Mouse (Mus musculus) cortical plate, adult 2 months (tissue): ENCODE results near the gene Tlr9.

Source experiments
- CTCF ChIP-seq: fragments of 200-500 bp; IDR thresholded peaks from 2 replicates; pipeline ENCODE4 v1.5.1; 2011; ENCODE audit warnings: mild to moderate bottlenecking, control low read depth, low read length; ENCODE audit not compliant: insufficient read depth; ENCODE audit errors: extremely low read depth
- POLR2A ChIP-seq: fragments of 200-500 bp; IDR thresholded peaks from 2 replicates; pipeline ENCODE4 v1.6.1; 2011; ENCODE audit warnings: mild to moderate bottlenecking, low read length, control low read depth; ENCODE audit not compliant: insufficient read depth; ENCODE audit errors: extremely low read depth

DNA sequence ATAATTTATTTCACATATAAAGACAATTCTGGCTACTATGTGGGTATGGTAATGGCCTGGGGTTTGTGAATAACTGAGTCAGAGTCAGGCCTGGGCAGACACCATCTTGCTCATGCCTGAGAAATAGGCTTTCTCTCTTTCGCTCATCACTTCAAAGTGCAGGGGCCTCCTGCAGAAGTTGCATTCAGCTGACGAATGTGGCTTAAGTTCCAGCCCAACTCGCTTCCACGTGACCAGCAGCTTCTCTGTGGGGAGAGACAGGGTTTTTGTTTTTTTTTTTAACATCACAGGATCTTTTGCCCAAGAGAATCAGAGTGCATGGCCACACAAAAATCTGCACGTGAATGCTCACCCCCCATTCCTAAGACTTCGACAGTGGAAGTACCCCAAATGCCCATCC is 11.6 kb downstream of the Tlr9 start:
- TF ChIP-seq POLR2A: no peak
- TF ChIP-seq CTCF: no peak
